Mouse (Mus musculus) hindbrain, embryonic 14.5 days (tissue): ENCODE measurements at regions not wholly inside any gene's neighbourhood (a gene's known extent, or its start where the extent isn't known, plus 50 kb on each side); places are given as distances from the start of the nearest gene placed in this dataset.

ENCODE experiments used
- ATAC-seq: fragments of 200-750 bp; cut with Nextera tagmentation; 2 replicates; pipeline ENCODE4 v1.8.0; 2017; ENCODE audit warnings: moderate number of reproducible peaks, mild to moderate bottlenecking, moderate TSS enrichment, moderate library complexity; ENCODE audit not compliant: low FRiP score
- DNase-seq: peaks from one replicate; pipeline ENCODE4 v3.0.0-alpha.2; 2015; ENCODE audit warnings: low spot score
- H3K27ac ChIP-seq: fragments of 300-500 bp; sonication (generic); 2 replicates; pipeline ENCODE4 v1.5.1; 2014; ENCODE audit warnings: mild to moderate bottlenecking, moderate library complexity
- H3K27me3 ChIP-seq: fragments of 300-500 bp; sonication (generic); 2 replicates; pipeline ENCODE4 v1.6.1; 2014; ENCODE audit warnings: mild to moderate bottlenecking, low read length, mixed read lengths; ENCODE audit not compliant: control insufficient read depth, insufficient read depth
- H3K36me3 ChIP-seq: fragments of 300-500 bp; sonication (generic); replicated peaks from 2 replicates; pipeline ENCODE4 v1.6.1; 2014; ENCODE audit not compliant: control insufficient read depth, insufficient read depth
- H3K4me1 ChIP-seq: fragments of 300-500 bp; sonication (generic); replicated peaks from 2 replicates; pipeline ENCODE4 v1.6.1; 2014; ENCODE audit warnings: antibody characterized with exemption, low read length, mixed read lengths; ENCODE audit not compliant: control insufficient read depth, insufficient read depth
- H3K4me2 ChIP-seq: fragments of 300-500 bp; sonication (generic); replicated peaks from 2 replicates; pipeline ENCODE4 v1.6.1; 2014; ENCODE audit warnings: mild to moderate bottlenecking, moderate library complexity
- H3K4me3 ChIP-seq: fragments of 300-500 bp; sonication (generic); replicated peaks from 2 replicates; pipeline ENCODE4 v1.5.1; 2014; ENCODE audit warnings: mild to moderate bottlenecking, low read length
- H3K9ac ChIP-seq: fragments of 300-500 bp; sonication (generic); 2 replicates; pipeline ENCODE4 v1.6.1; 2014
- H3K9me3 ChIP-seq: fragments of 300-500 bp; sonication (generic); 2 replicates; pipeline ENCODE4 v1.6.1; 2016; ENCODE audit warnings: low read length; ENCODE audit not compliant: control insufficient read depth
- WGBS: fragments of 180-500 bp; shearing (Covaris S2); extraction: QIAGEN DNeasy Blood & Tissue Kit; methylation state at CpG from one replicate; pipeline ENCODE4 v1.1.7; 2014; 5-methylcytosine and 5-hydroxymethylcytosine counted together

GRCm38 (mm10) chr14:48942882-48943281 lies 123.0 kb upstream of the Ap5m1 start:
- DNase-seq (no peak), ATAC-seq (peak; percentile 66; the same call in 1 of the 2 replicates)
- Histone ChIP-seq H3K36me3 (no peaks in the 10 kb centered on the region), H3K9me3 (no peaks in the 10 kb centered on the region), H3K4me1 (peaks cover 9% of the 10 kb centered on the region), H3K27me3 (no peaks in the 10 kb centered on the region), H3K9ac (0 out of 2 replicates have a peak overlapping the region, but pooled peaks have one; percentile 21), H3K27ac (peak overlapping the region; percentile 52; the same call in 1 of the 2 replicates), H3K4me3 (no peak overlapping the region), H3K4me2 (peak overlapping the region; percentile 29)
- 30% methylated on average over 10 of the region's 10 CpGs for WGBS

GRCm38 (mm10) chr14:48930886-48931285 lies 135.0 kb upstream of the Ap5m1 start:
- no peak overlapping the region for H3K4me3 ChIP-seq
- H3K9ac ChIP-seq, result no peak overlapping the region
- no peaks in the 10 kb centered on the region for H3K4me1 ChIP-seq
- peak; percentile 49 for DNase-seq
- ATAC-seq, result peak; percentile 71; the same call in 1 of the 2 replicates
- no peak overlapping the region for H3K27ac ChIP-seq
- H3K4me2 ChIP-seq, result no peak overlapping the region
- no peaks in the 10 kb centered on the region for H3K27me3 ChIP-seq
- H3K9me3 ChIP-seq, result no peaks in the 10 kb centered on the region
- no peaks in the 10 kb centered on the region for H3K36me3 ChIP-seq
- 79% methylated on average over 9 of the region's 9 CpGs for WGBS

GRCm38 (mm10) chr14:48925870-48926269 lies 140.0 kb upstream of the Ap5m1 start:
- Histone ChIP-seq H3K36me3 (no peaks in the 10 kb centered on the region), H3K4me2 (no peak overlapping the region), H3K9ac (no peak overlapping the region), H3K27ac (no peak overlapping the region), H3K4me3 (no peak overlapping the region), H3K9me3 (no peaks in the 10 kb centered on the region), H3K27me3 (no peaks in the 10 kb centered on the region), H3K4me1 (no peaks in the 10 kb centered on the region)
- ATAC-seq (no peak), DNase-seq (no peak)
- 65% methylated on average over 1 of the region's 1 CpGs for WGBS

- WGBS, result 61% methylated on average over 13 of the region's 13 CpGs
- H3K36me3 ChIP-seq, result no peaks in the 10 kb centered on the region
- no peaks in the 10 kb centered on the region for H3K27me3 ChIP-seq
- ATAC-seq (0 out of 2 replicates have a peak, but pooled peaks have one; percentile 41), DNase-seq (no peak)
- no peak overlapping the region for H3K4me2 ChIP-seq
- no peak overlapping the region for H3K9ac ChIP-seq
- no peaks in the 10 kb centered on the region for H3K9me3 ChIP-seq
- no peaks in the 10 kb centered on the region for H3K4me1 ChIP-seq
- no peak overlapping the region for H3K4me3 ChIP-seq
- H3K27ac ChIP-seq, result no peak overlapping the region
These were observed 156.5 kb upstream of the Ap5m1 start for GRCm38 (mm10) chr14:48909420-48909819.

GRCm38 (mm10) chr14:48907991-48908698 lies 157.8 kb upstream of the Ap5m1 start:
- 51% methylated on average over 14 of the region's 14 CpGs for WGBS
- Histone ChIP-seq H3K9ac (no peak overlapping the region), H3K9me3 (no peaks in the 10 kb centered on the region), H3K4me1 (0 out of 2 replicates have a peak, but pooled peaks cover 5% of the 10 kb centered on the region), H3K4me2 (no peak overlapping the region), H3K27me3 (no peaks in the 10 kb centered on the region), H3K4me3 (no peak overlapping the region), H3K27ac (no peak overlapping the region), H3K36me3 (no peaks in the 10 kb centered on the region)
- DNase-seq, result no peak
- ATAC-seq, result peak; percentile 54; the same call in 1 of the 2 replicates

- Histone ChIP-seq H3K27ac (peak overlapping the region; percentile 45; the same call in 1 of the 2 replicates), H3K9ac (no peak overlapping the region)
- DNase-seq, result peak; percentile 44
These were observed 158.4 kb upstream of the Ap5m1 start for GRCm38 (mm10) chr14:48907403-48907973.

GRCm38 (mm10) chr14:48906956-48907355 lies 158.9 kb upstream of the Ap5m1 start:
- Histone ChIP-seq H3K27ac (peak overlapping the region; percentile 45; the same call in 1 of the 2 replicates), H3K36me3 (no peaks in the 10 kb centered on the region), H3K4me3 (no peak overlapping the region), H3K9ac (no peak overlapping the region), H3K9me3 (no peaks in the 10 kb centered on the region), H3K4me2 (no peak overlapping the region), H3K4me1 (0 out of 2 replicates have a peak, but pooled peaks cover 5% of the 10 kb centered on the region), H3K27me3 (no peaks in the 10 kb centered on the region)
- DNase-seq, result no peak
- ATAC-seq, result no peak
- 94% methylated on average over 1 of the region's 1 CpGs for WGBS

More at GRCm38 (mm10) chr14:48907403-48907973, 158.4 kb upstream of the Ap5m1 start:
- peak; percentile 46; the same call in 1 of the 2 replicates for ATAC-seq
- Histone ChIP-seq H3K4me3 (no peak overlapping the region), H3K9me3 (no peaks in the 10 kb centered on the region), H3K36me3 (no peaks in the 10 kb centered on the region), H3K27me3 (no peaks in the 10 kb centered on the region), H3K4me2 (no peak overlapping the region), H3K4me1 (0 out of 2 replicates have a peak, but pooled peaks cover 5% of the 10 kb centered on the region)
- 50% methylated on average over 6 of the region's 6 CpGs for WGBS

GRCm38 (mm10) chr14:48904576-48904975 lies 161.3 kb upstream of the Ap5m1 start:
- Histone ChIP-seq H3K27me3 (no peaks in the 10 kb centered on the region), H3K36me3 (no peaks in the 10 kb centered on the region), H3K9ac (no peak overlapping the region), H3K27ac (no peak overlapping the region), H3K4me1 (0 out of 2 replicates have a peak, but pooled peaks cover 5% of the 10 kb centered on the region), H3K4me3 (no peak overlapping the region), H3K9me3 (no peaks in the 10 kb centered on the region), H3K4me2 (no peak overlapping the region)
- DNase-seq (no peak), ATAC-seq (no peak)
- WGBS, result 84% methylated on average over 1 of the region's 1 CpGs

GRCm38 (mm10) chr14:48903526-48903925 lies 162.4 kb upstream of the Ap5m1 start:
- 31% methylated on average over 5 of the region's 5 CpGs for WGBS
- Histone ChIP-seq H3K9ac (no peak overlapping the region), H3K4me1 (0 out of 2 replicates have a peak, but pooled peaks cover 5% of the 10 kb centered on the region), H3K36me3 (no peaks in the 10 kb centered on the region), H3K27ac (no peak overlapping the region), H3K4me2 (no peak overlapping the region), H3K4me3 (no peak overlapping the region), H3K27me3 (no peaks in the 10 kb centered on the region), H3K9me3 (no peaks in the 10 kb centered on the region)
- DNase-seq (peak; percentile 74), ATAC-seq (peak; percentile 55; the same call in 1 of the 2 replicates)
